Mouse (Mus musculus) left cerebral cortex, adult 2 months (tissue): ENCODE data around the gene Bmp7. TPM values are rescaled to one million over a fixed set of nuclear protein-coding genes. Genes with fewer than 3 reads are reported as not detected.

ENCODE experiments used
- DNase-seq, 2 experiments: peaks; one replicate each; pipeline ENCODE4 v3.0.0; 2021 to 2022; ENCODE audit warnings: low spot score in 2 of 2, mixed read lengths in 1 of 2; ENCODE audit errors: extremely low spot score in 1 of 2
- H3K27ac ChIP-seq: fragments of 200-600 bp; 2 replicates; pipeline ENCODE4 v1.8.1; 2022
- H3K4me3 ChIP-seq: fragments of 200-600 bp; 2 replicates; pipeline ENCODE4 v1.8.1; 2022
- CTCF ChIP-seq: fragments of 200-600 bp; IDR thresholded peaks from 2 replicates; pipeline ENCODE4 v1.8.1; 2022; ENCODE audit warnings: antibody characterized with exemption, mild to moderate bottlenecking, moderate library complexity
- intact Hi-C: fragments of 180-260 bp; cut with DNase I; formaldehyde crosslinking; loops from one replicate; pipeline ENCODE4 v1.15.1; 2025
- total RNA-seq, 2 experiments: library from RNA; stranded (reverse); gene quantifications; 2 replicates each; pipeline ENCODE4 v1.2.3; 2021

Bmp7 gene
- total RNA-seq, 2 experiments from 2014 or later: 9.6 to 13.9 TPM

DNA sequence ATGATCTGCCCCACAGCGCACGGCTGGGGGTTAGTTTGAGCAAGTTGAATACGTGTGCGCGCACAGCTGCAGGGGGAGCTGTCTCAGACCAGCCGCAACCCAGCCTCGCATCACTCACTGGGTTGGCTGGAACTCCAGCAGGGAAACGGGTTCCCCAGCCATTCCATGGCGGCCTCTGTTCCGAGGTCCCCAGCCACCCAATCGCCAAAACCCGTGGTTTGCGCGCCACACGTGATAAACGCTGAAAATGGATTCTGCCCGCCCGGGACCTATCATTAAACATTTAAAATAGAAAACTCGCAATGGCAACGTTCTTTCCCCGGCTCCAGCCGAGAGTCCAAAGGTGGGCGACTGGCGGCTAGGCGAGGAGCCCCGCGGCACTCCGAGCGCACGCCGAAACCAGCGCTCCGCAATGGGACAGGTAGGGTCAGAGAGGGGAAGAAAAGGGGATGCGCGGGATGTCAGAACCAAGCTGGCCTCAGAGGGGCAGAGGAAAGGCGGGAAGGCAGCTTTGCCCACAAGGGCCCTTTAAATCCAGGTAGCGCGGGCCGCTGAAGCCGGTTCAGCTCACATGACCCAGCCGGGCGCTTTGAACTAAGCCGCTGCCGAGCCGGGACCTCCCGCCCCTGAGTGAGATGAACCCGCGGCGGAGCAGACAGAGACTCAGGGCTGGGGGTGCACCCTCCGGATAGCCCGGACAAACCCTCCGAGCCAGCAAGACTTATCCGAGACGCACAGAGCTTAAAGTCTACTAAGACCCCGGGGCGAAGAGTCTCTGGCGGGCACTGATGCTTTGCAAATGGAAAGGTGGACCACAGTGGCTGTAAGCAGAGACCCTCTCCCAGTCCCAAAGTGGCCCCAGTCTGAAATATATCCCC lies 1.1 kb downstream of the Bmp7 start:
- Histone ChIP-seq H3K4me3 (peak overlapping the region; percentile 54), H3K27ac (no peak overlapping the region; the same call in 1 of the 2 replicates)
- intact Hi-C loops: no loop called here
- no peak for DNase-seq
- TF ChIP-seq CTCF: no peak

DNA sequence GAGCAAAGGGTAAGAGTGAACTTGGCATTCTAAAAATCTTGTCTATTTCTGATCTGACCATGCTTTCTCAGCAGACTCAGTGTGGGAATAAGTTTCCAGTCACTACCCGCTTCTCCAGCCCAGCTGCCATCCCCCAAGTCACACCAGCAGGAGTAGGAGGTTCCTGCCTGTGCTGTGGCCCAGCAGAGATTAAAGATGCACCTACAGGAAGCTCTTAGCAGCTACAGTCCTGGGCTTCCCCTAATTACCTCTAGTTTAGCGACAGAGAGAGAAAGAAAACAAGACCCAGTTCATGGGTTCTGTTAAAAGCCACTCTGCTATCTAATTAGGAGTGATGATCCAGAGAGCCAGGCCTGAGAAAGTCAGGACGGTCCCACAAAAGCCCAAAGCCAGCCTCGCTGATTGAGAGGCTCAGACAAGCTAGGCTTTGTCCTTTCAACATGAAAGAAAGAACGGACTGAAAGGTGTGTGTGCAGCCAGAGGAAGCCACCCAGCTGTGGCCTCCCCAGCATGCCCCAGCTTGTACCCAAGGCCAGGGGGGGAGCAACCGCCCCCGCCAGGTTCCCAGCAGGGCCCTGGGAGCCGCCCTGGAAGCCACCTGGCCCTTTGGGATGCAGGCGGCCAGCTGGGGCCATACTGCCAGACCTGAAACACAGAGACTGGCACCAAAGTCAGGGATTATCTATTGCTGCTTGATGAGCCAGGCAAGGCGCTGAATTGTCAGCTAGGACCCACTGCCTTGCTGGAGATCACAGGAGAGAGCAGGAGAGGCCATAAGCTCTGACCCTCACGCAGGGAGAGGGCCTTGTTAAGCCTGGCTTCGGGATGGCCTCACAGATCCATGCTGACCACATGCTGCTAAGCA lies 2.6 kb downstream of the Bmp7 start:
- DNase-seq: no peak
- H3K4me3 ChIP-seq: no peak overlapping the region
- TF ChIP-seq CTCF: no peak
- H3K27ac ChIP-seq: peak overlapping the region; percentile 30
- intact Hi-C loops: no loop called here

- H3K27ac ChIP-seq: no peak overlapping the region
- no peak overlapping the region for H3K4me3 ChIP-seq
- no peak for DNase-seq
- intact Hi-C loops: no loop called here
- no peak for TF ChIP-seq CTCF
Observed at GRCm38 (mm10) chr2:172936844-172937243, 3.3 kb downstream of the Bmp7 start.

- H3K27ac ChIP-seq: no peak overlapping the region
- no peak overlapping the region for H3K4me3 ChIP-seq
- DNase-seq: no peak
- no peak for TF ChIP-seq CTCF
- intact Hi-C loops: no loop called here
Observed at GRCm38 (mm10) chr2:172935776-172936562, 4.2 kb downstream of the Bmp7 start.

GRCm38 (mm10) chr2:172934891-172935740 lies 5.0 kb downstream of the Bmp7 start:
- Histone ChIP-seq H3K27ac (no peak overlapping the region), H3K4me3 (no peak overlapping the region)
- intact Hi-C loops: no loop called here
- DNase-seq: no peak
- no peak for TF ChIP-seq CTCF

DNA sequence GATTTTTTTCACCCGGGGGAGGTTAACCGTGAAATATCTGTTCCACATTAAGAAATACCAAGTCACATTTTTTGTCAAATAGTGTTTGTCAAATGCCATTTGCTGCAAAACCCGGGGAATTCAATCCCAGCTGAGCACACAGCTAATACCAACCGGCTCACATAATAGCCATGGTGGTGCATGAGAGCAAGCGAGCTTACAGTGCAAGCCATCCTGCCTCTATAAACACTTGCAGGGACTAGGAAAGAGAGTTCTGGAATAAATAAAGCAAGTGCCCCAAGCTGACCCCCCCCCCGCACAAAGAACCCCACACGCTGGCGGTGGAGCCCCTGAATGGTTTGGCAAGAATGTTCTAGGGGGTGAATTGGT lies 5.7 kb downstream of the Bmp7 start:
- TF ChIP-seq CTCF: no peak
- H3K4me3 ChIP-seq: peak overlapping the region; percentile 19; the same call in 1 of the 2 replicates
- intact Hi-C loops: no loop called here
- H3K27ac ChIP-seq: peak overlapping the region; percentile 10
- DNase-seq: no peak

DNA sequence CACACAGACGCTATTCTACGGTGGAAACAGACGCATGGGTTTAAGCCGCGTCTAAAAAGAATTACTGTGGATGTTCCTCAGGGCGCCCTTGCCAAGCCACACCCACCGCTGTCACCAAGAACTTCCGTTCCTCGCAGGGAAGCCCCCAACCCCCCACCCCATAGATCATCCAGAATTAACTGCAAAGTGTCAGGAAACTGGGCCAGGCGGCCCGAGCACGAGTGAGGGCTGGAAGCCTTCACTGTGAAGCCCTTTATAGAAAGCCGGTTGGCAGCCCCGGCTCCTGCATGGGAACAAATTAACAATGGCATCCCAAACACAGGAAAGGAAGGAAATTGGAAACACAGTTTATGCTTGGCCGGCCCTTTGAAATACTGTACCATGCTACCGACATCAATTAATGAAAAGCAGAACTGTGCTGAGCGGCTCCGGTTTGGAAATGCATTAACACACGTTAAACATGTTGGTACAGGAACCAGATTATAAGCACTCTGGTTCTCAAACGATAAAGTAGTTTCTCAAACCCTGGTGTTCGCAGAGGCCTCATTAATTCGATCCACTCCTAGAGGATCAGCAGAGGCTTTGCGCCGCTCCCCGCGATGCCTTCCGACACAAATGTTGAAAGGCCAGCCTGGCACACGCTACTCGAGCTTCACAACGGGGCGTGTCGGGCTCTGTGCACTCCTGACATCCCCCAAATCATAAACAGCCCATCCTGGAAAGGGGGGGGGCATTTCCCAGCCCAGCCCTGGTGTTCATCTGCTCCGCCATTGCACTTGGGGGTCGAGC lies 6.3 kb downstream of the Bmp7 start:
- TF ChIP-seq CTCF: no peak
- Histone ChIP-seq H3K4me3 (peak overlapping the region; percentile 19; the same call in 1 of the 2 replicates), H3K27ac (peak overlapping the region; percentile 10)
- intact Hi-C loops: no loop called here
- DNase-seq: peak in 1 of 2 experiments; percentile 16

- no peak overlapping the region for H3K27ac ChIP-seq
- DNase-seq: no peak
- intact Hi-C loops: no loop called here
- TF ChIP-seq CTCF: no peak
- H3K4me3 ChIP-seq: no peak overlapping the region
Observed at GRCm38 (mm10) chr2:172931137-172931898, 8.8 kb downstream of the Bmp7 start.

DNA sequence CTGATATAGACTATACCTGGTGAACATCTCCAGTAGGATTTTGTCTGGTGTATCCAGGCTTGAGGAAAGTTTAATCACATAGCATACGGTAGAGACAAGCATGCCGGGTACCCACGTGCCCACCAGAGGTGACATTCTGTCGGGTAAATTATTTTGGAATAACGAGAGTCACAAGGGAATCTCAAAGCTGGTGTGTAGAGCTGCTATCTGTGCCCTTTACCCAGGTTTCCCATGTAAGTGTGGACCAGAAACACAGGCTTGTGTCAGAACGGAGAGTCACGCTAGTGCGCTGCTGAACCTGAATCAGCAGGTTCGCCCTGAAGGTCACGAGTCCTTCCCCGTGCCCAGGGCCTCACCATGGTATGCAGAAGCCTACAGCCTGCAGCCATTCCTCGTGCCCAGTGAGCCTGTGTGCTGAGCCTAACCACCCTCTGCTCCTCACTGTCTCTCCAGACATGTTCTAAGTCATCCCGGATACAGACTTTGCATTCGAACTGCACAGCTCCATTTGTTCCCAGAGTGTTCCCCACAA lies 10.2 kb downstream of the Bmp7 start:
- Histone ChIP-seq H3K4me3 (no peak overlapping the region), H3K27ac (no peak overlapping the region)
- intact Hi-C loops: no loop called here
- no peak for DNase-seq
- TF ChIP-seq CTCF: no peak
